Mouse (Mus musculus): ENCODE measurements around the gene Atp6v1a. TPM values are rescaled to one million over a fixed set of nuclear protein-coding genes. Genes with fewer than 3 reads are reported as not detected.

Atp6v1a gene
- polyA plus RNA-seq, 2 experiments = 32.9 to 64.4 TPM

GRCm38 (mm10) chr16:44178555-44178954 lies 39.0 kb upstream of the Atp6v1a start:
- Histone ChIP-seq H3K27ac (replicated peaks; ENCODE audit: low read depth, low read length) (no peak overlapping the region), H3K4me2 (replicated peaks; ENCODE audit: low read depth, low read length, severe bottlenecking) (no peak overlapping the region), H3K4me3 (replicated peaks; ENCODE audit: low read length) (no peak overlapping the region), H3K9ac (ENCODE audit: low read depth, low read length, severe bottlenecking) (no peak overlapping the region), H3K9me3 (ENCODE audit: control insufficient read depth, low read length) (no peaks in the 10 kb centered on the region), H3K36me3 (ENCODE audit: control insufficient read depth, insufficient read depth, low read length) (no peaks in the 10 kb centered on the region), H3K4me1 (ENCODE audit: control insufficient read depth, insufficient read depth, low read length) (peaks cover 13% of the 10 kb centered on the region), H3K27me3 (ENCODE audit: control insufficient read depth, insufficient read depth, low read length) (no peaks in the 10 kb centered on the region)
- 29% methylated on average over 1 of the region's 1 CpGs for WGBS
- DNase-seq (ENCODE audit: low spot score) (no peak), ATAC-seq (ENCODE audit: low FRiP score, low read depth) (no peak)
- TF ChIP-seq POLR2A (IDR thresholded peaks at IDR 0.05; ENCODE audit: borderline replicate concordance, extremely low read depth, insufficient read depth, insufficient read length) = no peak

DNA sequence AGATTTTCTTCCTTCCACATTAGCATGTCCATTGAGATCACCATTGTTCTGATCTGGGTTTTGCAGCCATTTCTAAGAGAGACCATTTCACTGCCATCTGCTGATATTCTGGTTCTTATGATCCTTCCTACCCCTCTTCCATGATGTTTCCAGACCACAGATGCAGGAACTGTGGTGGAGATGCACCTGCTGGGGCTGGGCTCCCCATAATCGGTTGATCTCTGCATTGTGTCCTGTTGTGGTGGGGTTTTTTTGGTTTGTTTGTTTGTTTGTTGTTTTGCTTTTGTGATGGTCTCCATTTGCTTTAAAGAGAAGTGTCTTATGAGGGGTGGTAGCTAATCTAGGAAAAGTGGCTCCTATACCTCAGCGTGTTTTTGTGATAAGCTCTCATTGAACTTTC lies 37.0 kb upstream of the Atp6v1a start:
- Histone ChIP-seq H3K4me2 (replicated peaks; ENCODE audit: low read depth, low read length, severe bottlenecking) (no peak overlapping the region), H3K27ac (replicated peaks; ENCODE audit: low read depth, low read length) (no peak overlapping the region), H3K4me3 (replicated peaks; ENCODE audit: low read length) (no peak overlapping the region), H3K4me1 (ENCODE audit: control insufficient read depth, insufficient read depth, low read length) (peaks cover 13% of the 10 kb centered on the region), H3K9me3 (ENCODE audit: control insufficient read depth, low read length) (no peaks in the 10 kb centered on the region), H3K27me3 (ENCODE audit: control insufficient read depth, insufficient read depth, low read length) (no peaks in the 10 kb centered on the region), H3K36me3 (ENCODE audit: control insufficient read depth, insufficient read depth, low read length) (no peaks in the 10 kb centered on the region), H3K9ac (ENCODE audit: low read depth, low read length, severe bottlenecking) (no peak overlapping the region)
- WGBS = 93% methylated on average over 2 of the region's 2 CpGs
- ATAC-seq (ENCODE audit: low FRiP score, low read depth) (no peak), DNase-seq (ENCODE audit: low spot score) (no peak)
- TF ChIP-seq POLR2A (IDR thresholded peaks at IDR 0.05; ENCODE audit: borderline replicate concordance, extremely low read depth, insufficient read depth, insufficient read length) = no peak

- Histone ChIP-seq H3K4me3 (replicated peaks; ENCODE audit: low read length) (no peak overlapping the region), H3K9ac (ENCODE audit: low read depth, low read length, severe bottlenecking) (no peak overlapping the region), H3K9me3 (ENCODE audit: control insufficient read depth, low read length) (no peaks in the 10 kb centered on the region), H3K27ac (replicated peaks; ENCODE audit: low read depth, low read length) (no peak overlapping the region), H3K4me2 (replicated peaks; ENCODE audit: low read depth, low read length, severe bottlenecking) (no peak overlapping the region; the same call in 1 of the 2 replicates), H3K27me3 (ENCODE audit: control insufficient read depth, insufficient read depth, low read length) (no peaks in the 10 kb centered on the region), H3K36me3 (ENCODE audit: control insufficient read depth, insufficient read depth, low read length) (no peaks in the 10 kb centered on the region), H3K4me1 (ENCODE audit: control insufficient read depth, insufficient read depth, low read length) (peaks cover 13% of the 10 kb centered on the region)
- DNase-seq (ENCODE audit: low spot score) (no peak), ATAC-seq (ENCODE audit: low FRiP score, low read depth) (no peak)
- TF ChIP-seq POLR2A (IDR thresholded peaks at IDR 0.05; ENCODE audit: borderline replicate concordance, extremely low read depth, insufficient read depth, insufficient read length) = no peak
- WGBS = 31% methylated on average over 1 of the region's 1 CpGs
Measured at GRCm38 (mm10) chr16:44175001-44175400, 35.5 kb upstream of the Atp6v1a start.

DNA sequence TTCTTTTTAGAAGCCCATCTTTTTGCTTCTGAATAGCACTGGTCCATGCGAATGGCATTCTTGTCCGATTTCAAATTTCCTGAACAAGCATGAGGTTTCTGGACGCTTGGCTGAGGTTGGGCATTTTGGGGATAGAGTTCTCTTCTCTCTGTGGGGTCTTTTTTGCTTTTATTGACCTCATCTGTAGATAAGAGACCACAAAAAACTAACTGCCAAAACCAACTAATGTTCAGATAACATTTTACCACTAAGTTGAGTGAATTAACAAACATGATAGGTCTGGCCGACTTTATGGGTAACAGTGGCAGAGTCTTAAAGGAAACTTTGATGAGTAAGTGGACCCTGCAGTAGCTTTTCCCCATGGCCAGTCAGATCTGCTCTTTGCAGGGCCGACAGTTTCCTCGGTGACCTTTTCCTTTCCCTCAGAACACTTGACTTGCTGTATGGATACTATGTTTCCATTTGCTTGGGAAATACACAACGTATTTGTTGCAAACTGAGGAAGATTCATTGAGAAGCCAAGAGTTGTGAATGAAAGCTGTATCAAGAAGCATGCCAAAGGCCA lies 34.5 kb upstream of the Atp6v1a start:
- TF ChIP-seq POLR2A (IDR thresholded peaks at IDR 0.05; ENCODE audit: borderline replicate concordance, extremely low read depth, insufficient read depth, insufficient read length) = no peak
- ATAC-seq (ENCODE audit: low FRiP score, low read depth) = no peak
- no peaks in the 10 kb centered on the region for H3K36me3 ChIP-seq (ENCODE audit: control insufficient read depth, insufficient read depth, low read length)
- 20% methylated on average over 7 of the region's 7 CpGs for WGBS
- H3K27me3 ChIP-seq (ENCODE audit: control insufficient read depth, insufficient read depth, low read length) = no peaks in the 10 kb centered on the region
- no peak for DNase-seq (ENCODE audit: low spot score)
- H3K27ac ChIP-seq (replicated peaks; ENCODE audit: low read depth, low read length) = peak overlapping the region; percentile 84; the same call in 1 of the 2 replicates
- peak overlapping the region; percentile 58 for H3K4me2 ChIP-seq (replicated peaks; ENCODE audit: low read depth, low read length, severe bottlenecking)
- peak overlapping the region; percentile 96 for H3K9ac ChIP-seq (ENCODE audit: low read depth, low read length, severe bottlenecking)
- no peaks in the 10 kb centered on the region for H3K9me3 ChIP-seq (ENCODE audit: control insufficient read depth, low read length)
- H3K4me3 ChIP-seq (replicated peaks; ENCODE audit: low read length) = peak overlapping the region; percentile 90
- H3K4me1 ChIP-seq (ENCODE audit: control insufficient read depth, insufficient read depth, low read length) = peaks cover 13% of the 10 kb centered on the region

DNA sequence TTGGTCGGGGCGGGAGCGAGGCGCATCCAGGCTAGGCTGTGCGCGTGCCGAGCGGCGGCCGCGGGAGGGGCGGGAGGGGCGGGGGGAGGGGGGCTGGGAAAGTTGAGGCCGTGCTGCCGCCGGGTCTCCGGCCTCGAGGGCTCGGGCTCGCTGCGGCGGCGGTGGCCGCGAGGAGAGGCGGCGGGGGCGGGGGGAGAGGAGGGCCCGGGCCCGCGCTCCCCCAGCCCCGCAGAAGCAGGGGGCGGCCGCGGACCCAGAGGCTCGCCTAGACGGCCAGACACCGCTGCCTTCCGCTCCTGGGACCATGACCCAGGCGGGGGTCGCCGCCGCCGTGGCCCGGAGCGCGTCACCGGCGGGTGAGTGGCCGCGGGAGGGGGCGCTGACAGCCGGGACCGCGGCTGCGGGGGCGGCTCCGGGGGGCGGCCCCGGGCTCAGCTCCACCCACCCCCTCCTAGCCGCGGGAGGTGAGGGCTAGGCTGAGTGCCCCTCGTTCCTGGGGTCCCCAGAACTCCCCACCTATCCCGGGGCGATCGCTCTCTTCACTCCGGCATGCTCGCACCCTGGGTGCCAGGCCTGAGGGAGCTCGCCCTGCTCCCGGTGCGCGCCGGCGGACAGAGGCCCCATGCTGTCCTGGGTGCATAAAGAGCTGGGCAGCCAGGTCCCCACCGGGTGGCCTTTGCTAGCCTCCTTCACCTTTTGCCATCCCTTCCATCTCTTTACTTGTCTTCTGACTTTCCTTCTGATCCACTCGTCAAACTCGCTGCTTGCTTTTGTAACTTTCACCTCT lies 33.8 kb upstream of the Atp6v1a start, which contains the start of gene Usf3:
TSS of gene Usf3 (plus strand) at position 92 of the 787 bp plus-strand sequence.
- WGBS = 0% methylated on average over 14 of the region's 77 CpGs
- Histone ChIP-seq H3K4me1 (ENCODE audit: control insufficient read depth, insufficient read depth, low read length) (peaks cover 13% of the 10 kb centered on the region), H3K36me3 (ENCODE audit: control insufficient read depth, insufficient read depth, low read length) (no peaks in the 10 kb centered on the region), H3K9ac (ENCODE audit: low read depth, low read length, severe bottlenecking) (peak within 1 kb of the TSS; percentile 96), H3K9me3 (ENCODE audit: control insufficient read depth, low read length) (no peaks in the 10 kb centered on the region), H3K4me3 (replicated peaks; ENCODE audit: low read length) (peak within 1 kb of the TSS; percentile 90), H3K27ac (replicated peaks; ENCODE audit: low read depth, low read length) (peak within 1 kb of the TSS; percentile 84), H3K27me3 (ENCODE audit: control insufficient read depth, insufficient read depth, low read length) (no peaks in the 10 kb centered on the region), H3K4me2 (replicated peaks; ENCODE audit: low read depth, low read length, severe bottlenecking) (peak within 1 kb of the TSS; percentile 67)
- ATAC-seq (ENCODE audit: low FRiP score, low read depth) = peak; percentile 65
- TF ChIP-seq POLR2A (IDR thresholded peaks at IDR 0.05; ENCODE audit: borderline replicate concordance, extremely low read depth, insufficient read depth, insufficient read length) = no peak
- DNase-seq (ENCODE audit: low spot score) = peak; percentile 26

Measured in limb, embryonic 14.5 days (tissue).